Mouse (Mus musculus): ENCODE results near the gene Zmynd12. TPM values are rescaled to one million over a fixed set of nuclear protein-coding genes. Genes with fewer than 3 reads are reported as not detected.

Gene Zmynd12
- total RNA-seq (2017): not detected in 2 replicates

DNA sequence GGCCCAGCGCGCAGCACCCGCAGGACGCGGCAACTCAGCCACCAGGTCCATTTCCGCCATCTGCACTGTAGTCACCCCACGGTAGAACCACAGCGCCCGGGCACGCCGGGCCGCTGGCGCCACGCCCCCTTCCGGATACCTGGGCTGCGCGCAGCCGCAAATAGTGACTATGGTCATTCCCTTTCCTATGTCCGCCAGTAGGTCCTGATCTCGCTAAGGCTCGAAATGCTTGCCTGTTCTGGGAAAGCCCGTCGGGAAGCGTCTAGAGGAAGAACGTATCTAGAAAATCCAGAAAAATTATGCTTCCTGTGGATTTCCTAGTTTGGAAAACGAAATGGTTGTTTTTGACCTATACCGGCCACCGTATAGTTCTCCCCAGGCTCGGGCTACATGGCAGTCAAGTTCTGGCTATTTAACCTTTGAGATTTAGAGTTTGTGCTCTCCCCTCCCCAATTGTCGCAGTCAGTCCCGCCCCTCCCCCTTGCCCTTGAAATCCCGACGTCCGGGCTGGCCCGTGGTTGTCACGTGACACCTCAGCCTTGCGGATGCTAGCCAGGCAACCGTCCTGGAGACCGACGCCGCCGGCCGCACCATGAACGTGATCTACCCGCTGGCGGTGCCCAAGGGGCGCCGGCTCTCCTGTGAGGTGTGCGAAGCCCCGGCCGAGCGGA lies at the start of gene Zmynd12, which contains the start of gene Ppcs:
Gene Zmynd12, plus strand, starts transcription at position 521 of the 671 bp plus-strand sequence.
Gene Ppcs, minus strand, starts transcription at position 127 of the 671 bp plus-strand sequence.
- peak; percentile 85 for ATAC-seq (replicated peaks; ENCODE audit: low read depth, poor library complexity, severe bottlenecking)

GRCm38 (mm10) chr4:119381471-119382190 lies 41.0 kb upstream of the Zmynd12 start:
- ATAC-seq (replicated peaks; ENCODE audit: low read depth, poor library complexity, severe bottlenecking): no peak

DNA sequence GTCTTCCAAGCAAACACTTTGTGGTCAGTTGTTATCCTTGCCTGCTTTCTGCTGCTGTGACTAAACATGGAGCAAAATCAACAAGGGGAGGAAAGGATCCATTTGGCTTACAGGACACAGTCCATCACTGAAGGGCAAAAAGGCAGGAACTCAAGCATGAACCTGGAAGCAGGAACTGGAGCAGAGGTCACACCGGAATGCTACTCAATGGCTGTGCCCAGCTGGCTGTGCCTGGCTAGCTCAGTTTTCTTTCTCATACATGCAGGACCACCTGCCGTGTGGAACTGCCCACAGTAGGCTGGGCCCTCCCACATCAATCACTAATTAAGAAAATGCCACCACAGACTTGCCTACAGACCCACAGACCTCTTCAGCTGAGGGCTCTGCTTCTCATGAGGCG lies 33.4 kb upstream of the Zmynd12 start:
- no peak for ATAC-seq (replicated peaks; ENCODE audit: low read depth, poor library complexity, severe bottlenecking)

GRCm38 (mm10) chr4:119390369-119390768 lies 32.2 kb upstream of the Zmynd12 start:
- ATAC-seq (replicated peaks; ENCODE audit: low read depth, poor library complexity, severe bottlenecking): no peak

DNA sequence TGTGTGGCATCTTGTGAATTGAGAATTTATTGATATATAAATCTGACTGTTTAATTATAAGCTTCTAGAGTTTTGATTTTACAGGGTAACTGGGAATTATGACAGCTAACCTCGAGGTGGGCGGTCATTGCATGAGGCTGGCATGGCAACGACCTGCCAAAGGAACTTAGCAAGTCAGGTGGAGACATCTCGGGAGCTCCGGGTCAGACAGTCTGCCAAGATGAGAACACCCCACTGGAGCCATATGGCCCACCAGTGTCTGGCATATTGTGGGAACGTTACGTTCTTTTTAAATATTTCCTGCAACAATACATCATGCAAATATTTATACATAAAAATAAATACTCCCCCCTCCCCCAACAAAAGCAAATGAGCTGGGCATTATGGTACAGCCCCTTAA lies 23.9 kb upstream of the Zmynd12 start:
- ATAC-seq (replicated peaks; ENCODE audit: low read depth, poor library complexity, severe bottlenecking): no peak

- no peak for ATAC-seq (replicated peaks; ENCODE audit: low read depth, poor library complexity, severe bottlenecking)
Measured at GRCm38 (mm10) chr4:119400896-119401295, 21.7 kb upstream of the Zmynd12 start.

DNA sequence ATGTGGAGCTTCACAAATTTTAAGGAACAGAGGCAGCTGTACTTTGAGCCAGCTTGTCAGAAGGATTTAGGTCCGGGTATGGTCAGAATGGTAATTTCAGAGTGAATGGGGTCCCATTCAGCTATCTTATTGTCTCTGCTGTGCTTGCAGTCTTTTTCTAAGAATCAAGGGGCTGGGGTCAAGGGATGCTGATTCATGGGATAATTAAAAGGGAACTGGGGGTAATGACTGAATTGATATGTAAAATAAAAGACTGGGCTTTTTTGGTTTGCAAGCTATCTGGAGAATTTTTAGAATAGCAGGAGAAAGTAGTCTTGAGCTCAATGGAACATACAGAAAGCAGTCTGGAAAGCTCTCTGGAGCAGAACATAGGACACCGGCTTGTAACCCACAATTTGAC lies 19.2 kb upstream of the Zmynd12 start:
- ATAC-seq (replicated peaks; ENCODE audit: low read depth, poor library complexity, severe bottlenecking): no peak

- ATAC-seq (replicated peaks; ENCODE audit: low read depth, poor library complexity, severe bottlenecking): no peak
Measured at GRCm38 (mm10) chr4:119411877-119412650, 10.6 kb upstream of the Zmynd12 start.

- no peak for ATAC-seq (replicated peaks; ENCODE audit: low read depth, poor library complexity, severe bottlenecking)
Measured at GRCm38 (mm10) chr4:119412791-119413190, 9.8 kb upstream of the Zmynd12 start.

DNA sequence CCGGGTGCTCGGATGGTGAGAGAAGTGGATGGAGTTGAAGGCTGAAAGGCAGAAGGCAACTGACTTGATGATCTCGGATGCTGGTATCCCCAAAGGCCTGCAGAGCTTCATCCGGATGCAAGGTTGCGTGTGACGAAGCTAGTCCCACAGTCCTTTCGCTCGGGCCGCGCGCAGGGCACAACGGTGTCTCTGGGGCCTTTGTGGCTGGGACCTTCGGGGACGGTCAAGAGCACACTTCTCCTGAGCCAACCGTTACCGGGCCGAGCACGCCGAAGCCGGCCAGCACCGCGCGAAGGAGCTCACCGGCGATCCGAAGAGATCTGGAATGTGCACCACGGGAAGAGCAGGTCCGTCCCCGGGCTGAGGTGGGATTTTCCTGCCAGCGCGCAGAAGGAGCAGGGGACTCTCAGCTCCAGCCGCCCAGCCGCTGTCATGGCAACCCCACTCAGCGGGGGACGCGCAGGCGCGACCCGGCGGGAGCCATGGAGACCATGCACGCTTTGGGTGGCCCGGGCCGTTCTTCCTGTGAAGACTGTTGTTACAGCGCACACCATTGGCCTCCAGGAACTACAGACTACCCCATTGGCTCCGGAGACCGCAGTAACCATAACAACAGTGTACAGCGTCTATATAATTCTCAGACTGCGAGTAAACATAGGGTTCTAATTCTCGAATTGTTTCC lies 7.4 kb upstream of the Zmynd12 start, which contains the start of gene Ccdc30:
Gene Ccdc30, minus strand, starts transcription at position 450 of the 682 bp plus-strand sequence.
- ATAC-seq (replicated peaks; ENCODE audit: low read depth, poor library complexity, severe bottlenecking): peak; percentile 99

- ATAC-seq (replicated peaks; ENCODE audit: low read depth, poor library complexity, severe bottlenecking): no peak
Measured at GRCm38 (mm10) chr4:119417270-119417669, 5.3 kb upstream of the Zmynd12 start.

DNA sequence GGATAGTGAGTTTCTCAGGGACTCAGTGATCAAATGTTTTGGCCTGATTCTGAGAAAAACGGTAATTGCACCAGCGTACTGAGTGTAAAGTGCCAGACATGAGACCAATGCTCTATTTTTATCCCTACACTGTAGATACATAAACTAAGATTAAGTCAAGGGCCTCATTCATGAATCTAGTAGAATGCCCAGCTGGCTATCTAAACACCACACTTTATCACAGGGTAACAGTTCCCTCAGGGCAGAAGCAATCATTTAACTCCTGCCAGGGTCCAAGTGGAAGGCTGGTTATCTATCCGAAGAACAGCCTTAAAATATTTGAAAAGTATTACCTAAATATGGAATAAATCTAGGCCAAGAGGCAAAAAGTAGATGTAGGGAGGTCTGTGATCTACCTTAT lies 4.7 kb upstream of the Zmynd12 start:
- no peak for ATAC-seq (replicated peaks; ENCODE audit: low read depth, poor library complexity, severe bottlenecking)

GRCm38 (mm10) chr4:119421191-119421590 lies 1.4 kb upstream of the Zmynd12 start:
- ATAC-seq (replicated peaks; ENCODE audit: low read depth, poor library complexity, severe bottlenecking): no peak

GRCm38 (mm10) chr4:119421921-119422293 lies 707 bp upstream of the Zmynd12 start:
- ATAC-seq (replicated peaks; ENCODE audit: low read depth, poor library complexity, severe bottlenecking): no peak

DNA sequence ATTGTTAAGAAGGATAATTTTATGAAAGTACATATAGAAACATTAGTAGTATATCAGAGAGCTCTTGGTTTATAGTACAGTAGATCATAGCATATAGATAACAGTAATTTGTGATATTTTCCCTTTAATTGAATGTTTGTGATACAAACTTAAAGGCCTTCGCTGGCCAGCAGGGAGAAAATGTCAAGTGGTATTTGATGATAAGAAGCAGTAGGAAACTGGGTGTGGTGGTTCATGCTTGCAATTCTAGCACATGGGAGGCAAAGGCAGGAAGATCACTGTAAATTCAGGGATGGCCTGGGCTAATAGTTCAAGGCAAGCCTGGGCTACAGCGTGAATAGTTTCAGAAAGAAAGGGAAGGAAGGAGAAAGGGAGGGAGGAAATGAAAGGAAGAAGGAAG lies 2.5 kb downstream of the Zmynd12 start:
- no peak for ATAC-seq (replicated peaks; ENCODE audit: low read depth, poor library complexity, severe bottlenecking)

GRCm38 (mm10) chr4:119425601-119426000 lies 3.0 kb downstream of the Zmynd12 start:
- ATAC-seq (replicated peaks; ENCODE audit: low read depth, poor library complexity, severe bottlenecking): no peak

- ATAC-seq (replicated peaks; ENCODE audit: low read depth, poor library complexity, severe bottlenecking): peak; percentile 64
Measured at GRCm38 (mm10) chr4:119427680-119428079, 5.1 kb downstream of the Zmynd12 start.

GRCm38 (mm10) chr4:119430678-119431077 lies 8.1 kb downstream of the Zmynd12 start:
- ATAC-seq (replicated peaks; ENCODE audit: low read depth, poor library complexity, severe bottlenecking): peak; percentile 78

DNA sequence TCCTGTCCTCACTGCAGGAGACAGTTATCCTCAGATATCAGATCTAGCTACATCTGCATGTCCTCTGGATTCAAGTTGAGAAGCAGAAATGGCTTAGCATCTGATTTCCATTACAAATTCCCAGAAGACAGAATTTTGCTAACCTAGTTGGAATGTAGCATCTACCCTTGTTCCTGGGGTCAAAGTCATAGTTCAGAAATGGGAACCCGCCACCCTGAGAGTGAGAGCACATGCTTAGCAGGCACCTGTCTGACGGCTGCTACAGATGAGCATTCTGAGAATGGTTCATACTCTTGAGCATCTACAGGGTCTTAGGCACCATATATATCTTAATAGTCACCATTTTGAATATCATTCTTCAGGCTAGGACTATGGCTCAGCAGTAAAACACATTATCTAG lies 15.3 kb downstream of the Zmynd12 start:
- no peak for ATAC-seq (replicated peaks; ENCODE audit: low read depth, poor library complexity, severe bottlenecking)

DNA sequence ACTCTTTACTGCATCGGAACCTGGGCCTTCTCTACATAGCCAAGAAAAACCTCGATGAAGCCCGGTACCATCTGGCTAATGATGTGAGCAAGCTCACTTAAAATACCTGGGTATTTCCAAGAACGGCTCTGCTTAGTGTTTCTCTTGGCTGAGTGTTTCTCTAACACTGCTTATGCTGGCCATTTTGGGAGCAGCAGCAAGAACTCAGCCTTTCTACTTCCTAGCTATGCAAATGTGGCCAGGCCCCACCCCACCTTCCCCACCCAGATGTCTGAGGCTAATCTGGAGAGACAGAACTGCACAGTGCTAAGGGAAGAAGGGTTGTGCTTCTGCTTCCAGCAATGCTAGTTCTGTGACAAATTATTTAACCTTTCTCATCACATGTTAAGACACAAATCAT lies 19.2 kb downstream of the Zmynd12 start:
- ATAC-seq (replicated peaks; ENCODE audit: low read depth, poor library complexity, severe bottlenecking): no peak

Measured in common myeloid progenitor, adult 5-6 weeks (primary cell).